Mouse (Mus musculus) forebrain, embryonic 16.5 days (tissue): Measurements from ENCODE around the gene Slc12a5. TPM values are rescaled to one million over a fixed set of nuclear protein-coding genes. Genes with fewer than 3 reads are reported as not detected.

ENCODE experiments used
- ATAC-seq: fragments of 200-750 bp; cut with Nextera tagmentation; 2 replicates; pipeline ENCODE4 v1.8.0; 2017; ENCODE audit warnings: mild to moderate bottlenecking, moderate library complexity
- H3K27ac ChIP-seq: fragments of 300-500 bp; sonication (generic); 2 replicates; pipeline ENCODE4 v1.5.1; 2014; ENCODE audit warnings: low read length, control low read depth
- H3K27me3 ChIP-seq: fragments of 300-500 bp; sonication (generic); replicated peaks from 2 replicates; pipeline ENCODE4 v1.6.1; 2014; ENCODE audit warnings: low read length; ENCODE audit not compliant: control insufficient read depth, insufficient read depth
- H3K36me3 ChIP-seq: fragments of 300-500 bp; sonication (generic); 2 replicates; pipeline ENCODE4 v1.6.1; 2014; ENCODE audit not compliant: control insufficient read depth, insufficient read depth
- H3K4me1 ChIP-seq: fragments of 300-500 bp; sonication (generic); replicated peaks from 2 replicates; pipeline ENCODE4 v1.6.1; 2014; ENCODE audit warnings: low read length; ENCODE audit not compliant: control insufficient read depth, insufficient read depth
- H3K4me2 ChIP-seq: fragments of 300-500 bp; sonication (generic); 2 replicates; pipeline ENCODE4 v1.6.1; 2014; ENCODE audit warnings: mild to moderate bottlenecking, low read length, control low read depth
- H3K4me3 ChIP-seq: fragments of 300-500 bp; sonication (generic); replicated peaks from 2 replicates; pipeline ENCODE4 v1.5.1; 2014; ENCODE audit warnings: mild to moderate bottlenecking, low read length, control low read depth
- H3K9ac ChIP-seq: fragments of 300-500 bp; sonication (generic); replicated peaks from 2 replicates; pipeline ENCODE4 v1.6.1; 2014; ENCODE audit warnings: low read depth, low read length, control low read depth
- H3K9me3 ChIP-seq: fragments of 300-500 bp; sonication (generic); 2 replicates; pipeline ENCODE4 v1.6.1; 2016; ENCODE audit warnings: low read length; ENCODE audit not compliant: control insufficient read depth
- WGBS: fragments of 180-500 bp; shearing (Covaris S2); extraction: QIAGEN DNeasy Blood & Tissue Kit; methylation state at CpG from one replicate; pipeline ENCODE4 v1.1.7; 2014; 5-methylcytosine and 5-hydroxymethylcytosine counted together
- polyA plus RNA-seq: library from polyadenylated mRNA; unstranded; fragments of >200 nt; fragmentation: Nextera tagmentation; extraction: Ambion mirVana; gene quantifications from 2 replicates; pipeline ENCODE4 v1.2.1, GENCODE M21; 2015

The Slc12a5 gene
- polyA plus RNA-seq, 1 experiment from 2014 or later, result 22.4 TPM

- WGBS, result 62% methylated on average over 7 of the region's 7 CpGs
- Histone ChIP-seq H3K4me3 (no peak overlapping the region), H3K9me3 (no peaks in the 10 kb centered on the region), H3K4me2 (no peak overlapping the region), H3K9ac (no peak overlapping the region), H3K27ac (no peak overlapping the region), H3K27me3 (no peaks in the 10 kb centered on the region), H3K36me3 (0 out of 2 replicates have a peak, but pooled peaks cover 2% of the 10 kb centered on the region), H3K4me1 (peaks cover 11% of the 10 kb centered on the region)
- no peak for ATAC-seq
Observed at GRCm38 (mm10) chr2:164921984-164922383, 38.6 kb upstream of the Slc12a5 start.

GRCm38 (mm10) chr2:164923291-164923690 is 37.3 kb upstream of the Slc12a5 start:
- Histone ChIP-seq H3K36me3 (0 out of 2 replicates have a peak, but pooled peaks cover 2% of the 10 kb centered on the region), H3K4me3 (no peak overlapping the region), H3K27me3 (no peaks in the 10 kb centered on the region; the same call in 1 of the 2 replicates), H3K9ac (no peak overlapping the region), H3K4me2 (no peak overlapping the region), H3K4me1 (peaks cover 11% of the 10 kb centered on the region), H3K27ac (no peak overlapping the region), H3K9me3 (no peaks in the 10 kb centered on the region)
- 71% methylated on average over 4 of the region's 4 CpGs for WGBS
- ATAC-seq, result no peak

- peak; percentile 86 for ATAC-seq
- H3K27ac ChIP-seq, result no peak overlapping the region; the same call in 1 of the 2 replicates
- H3K36me3 ChIP-seq, result no peaks in the 10 kb centered on the region
- H3K4me1 ChIP-seq, result peaks cover 11% of the 10 kb centered on the region
- WGBS, result 24% methylated on average over 11 of the region's 11 CpGs
- no peaks in the 10 kb centered on the region; the same call in 1 of the 2 replicates for H3K27me3 ChIP-seq
- H3K9me3 ChIP-seq, result no peaks in the 10 kb centered on the region
- no peak overlapping the region for H3K4me2 ChIP-seq
- no peak overlapping the region for H3K9ac ChIP-seq
- H3K4me3 ChIP-seq, result no peak overlapping the region
Observed at GRCm38 (mm10) chr2:164924100-164924857, 36.3 kb upstream of the Slc12a5 start.

- no peaks in the 10 kb centered on the region for H3K9me3 ChIP-seq
- H3K9ac ChIP-seq, result no peak overlapping the region
- peaks cover 4% of the 10 kb centered on the region; the same call in 1 of the 2 replicates for H3K27me3 ChIP-seq
- H3K27ac ChIP-seq, result no peak overlapping the region
- H3K4me1 ChIP-seq, result no peaks in the 10 kb centered on the region
- no peak for ATAC-seq
- no peak overlapping the region for H3K4me2 ChIP-seq
- no peaks in the 10 kb centered on the region for H3K36me3 ChIP-seq
- H3K4me3 ChIP-seq, result no peak overlapping the region
- WGBS, result 73% methylated on average over 11 of the region's 11 CpGs
Observed at GRCm38 (mm10) chr2:164930706-164931581, 29.7 kb upstream of the Slc12a5 start.

GRCm38 (mm10) chr2:164933534-164933933 is 27.1 kb upstream of the Slc12a5 start:
- Histone ChIP-seq H3K27ac (no peak overlapping the region), H3K36me3 (no peaks in the 10 kb centered on the region), H3K27me3 (0 out of 2 replicates have a peak, but pooled peaks cover 4% of the 10 kb centered on the region), H3K4me1 (peaks cover 5% of the 10 kb centered on the region), H3K9ac (no peak overlapping the region), H3K9me3 (no peaks in the 10 kb centered on the region), H3K4me2 (no peak overlapping the region), H3K4me3 (no peak overlapping the region)
- WGBS, result 49% methylated on average over 7 of the region's 10 CpGs
- no peak for ATAC-seq

GRCm38 (mm10) chr2:164935991-164936390 is 24.6 kb upstream of the Slc12a5 start:
- Histone ChIP-seq H3K9me3 (no peaks in the 10 kb centered on the region), H3K27me3 (0 out of 2 replicates have a peak, but pooled peaks cover 7% of the 10 kb centered on the region), H3K4me3 (no peak overlapping the region), H3K27ac (no peak overlapping the region), H3K4me1 (peaks cover 23% of the 10 kb centered on the region), H3K4me2 (no peak overlapping the region), H3K36me3 (no peaks in the 10 kb centered on the region), H3K9ac (no peak overlapping the region)
- no peak for ATAC-seq
- 77% methylated on average over 4 of the region's 4 CpGs for WGBS

- 0 out of 2 replicates have a peak, but pooled peaks cover 7% of the 10 kb centered on the region for H3K27me3 ChIP-seq
- 2% methylated on average over 39 of the region's 39 CpGs for WGBS
- ATAC-seq, result peak; percentile 96
Observed at GRCm38 (mm10) chr2:164938146-164939091, 22.2 kb upstream of the Slc12a5 start.

GRCm38 (mm10) chr2:164939106-164939505 is 21.5 kb upstream of the Slc12a5 start:
- Histone ChIP-seq H3K36me3 (no peaks in the 10 kb centered on the region), H3K9ac (peak overlapping the region; percentile 63), H3K27me3 (0 out of 2 replicates have a peak, but pooled peaks cover 7% of the 10 kb centered on the region), H3K4me3 (peak overlapping the region; percentile 47), H3K4me1 (peaks cover 23% of the 10 kb centered on the region), H3K27ac (peak overlapping the region; percentile 58), H3K4me2 (peak overlapping the region; percentile 79), H3K9me3 (no peaks in the 10 kb centered on the region)
- ATAC-seq, result peak; percentile 56
- WGBS, result 2% methylated on average over 11 of the region's 11 CpGs

More at GRCm38 (mm10) chr2:164938146-164939091, 22.2 kb upstream of the Slc12a5 start:
- no peaks in the 10 kb centered on the region for H3K36me3 ChIP-seq
- peaks cover 23% of the 10 kb centered on the region for H3K4me1 ChIP-seq
- peak overlapping the region; percentile 79 for H3K4me2 ChIP-seq
- H3K9me3 ChIP-seq, result no peaks in the 10 kb centered on the region
- peak overlapping the region; percentile 63 for H3K9ac ChIP-seq
- peak overlapping the region; percentile 47 for H3K4me3 ChIP-seq
- H3K27ac ChIP-seq, result peak overlapping the region; percentile 58
